Mouse (Mus musculus) G1E (cell line): ENCODE data around the gene Gm5128. TPM values are rescaled to one million over a fixed set of nuclear protein-coding genes. Genes with fewer than 3 reads are reported as not detected.
"Not testable (repeated sequence)": the region's sequence is repeated elsewhere in the genome, so short reads cannot be mapped to it uniquely, and the experiment has no call there.

Experiments used
- ATAC-seq: 2 replicates; pipeline ENCODE4 v1.8.0; 2016; ENCODE audit warnings: mild to moderate bottlenecking; ENCODE audit not compliant: insufficient number of reproducible peaks, poor library complexity, low FRiP score, severe bottlenecking; ENCODE audit errors: extremely low read depth
- DNase-seq: peaks from one replicate; pipeline ENCODE4 v3.0.0; 2012; ENCODE audit warnings: low spot score
- H3K27me3 ChIP-seq: 2 replicates; pipeline ENCODE4 v1.6.1; 2012; ENCODE audit warnings: mild to moderate bottlenecking, low read length, inconsistent platforms; ENCODE audit not compliant: insufficient read depth
- H3K36me3 ChIP-seq: replicated peaks from 2 replicates; pipeline ENCODE3; 2012; ENCODE audit warnings: mild to moderate bottlenecking, inconsistent platforms
- H3K4me1 ChIP-seq: 2 replicates; pipeline ENCODE4 v1.6.1; 2012; ENCODE audit warnings: low read depth, low read length, inconsistent platforms, mixed read lengths; ENCODE audit not compliant: insufficient read depth
- H3K4me3 ChIP-seq: 2 replicates; pipeline ENCODE4 v1.5.1; 2012; ENCODE audit warnings: low read depth, mild to moderate bottlenecking, inconsistent platforms, low read length, moderate library complexity, mixed read lengths
- H3K9me3 ChIP-seq: replicated peaks from 2 replicates; pipeline ENCODE4 v1.6.1; 2012; ENCODE audit warnings: inconsistent platforms
- polyA plus RNA-seq: library from polyadenylated mRNA; stranded (reverse); fragments of >175 nt; gene quantifications from 2 replicates; pipeline ENCODE4 v1.2.3, GENCODE M21; 2012
- total RNA-seq, 2 experiments: library from RNA; stranded (forward) in 1 of 2; stranded (reverse) in 1 of 2; fragments of 200-1000 nt in 1 of 2; fragments of >200 nt in 1 of 2; fragmentation: Nextera tagmentation in 1 of 2; gene quantifications; 2 replicates each; pipeline ENCODE4 v1.2.3; 2014 to 2017

Gene Gm5128
- not detected in 2 replicates for total RNA-seq (2014; fragmentation: Nextera tagmentation)
- total RNA-seq (2017): not detected in 2 replicates
- not detected in 2 replicates for polyA plus RNA-seq

GRCm38 (mm10) chrX:135372984-135373383 lies at the start of gene Gm5128:
Gene Gm5128 (plus strand): TSS chrX:135373284.
- H3K9me3 ChIP-seq, DNase-seq, H3K4me1 ChIP-seq, ATAC-seq, H3K36me3 ChIP-seq, H3K27me3 ChIP-seq, H3K4me3 ChIP-seq: not testable (repeated sequence)

GRCm38 (mm10) chrX:135360685-135361084 lies 12.4 kb upstream of the Gm5128 start:
- H3K9me3 ChIP-seq, H3K36me3 ChIP-seq, ATAC-seq, H3K4me3 ChIP-seq, H3K27me3 ChIP-seq, H3K4me1 ChIP-seq, DNase-seq: not testable (repeated sequence)

- H3K27me3 ChIP-seq, H3K4me1 ChIP-seq, ATAC-seq, H3K9me3 ChIP-seq, H3K36me3 ChIP-seq, H3K4me3 ChIP-seq, DNase-seq: not testable (repeated sequence)
These were observed 11.1 kb upstream of the Gm5128 start for GRCm38 (mm10) chrX:135361943-135362342.

GRCm38 (mm10) chrX:135403578-135403977 lies 30.5 kb downstream of the Gm5128 start:
- not testable (repeated sequence) for H3K36me3 ChIP-seq, DNase-seq, H3K9me3 ChIP-seq, H3K4me3 ChIP-seq, H3K27me3 ChIP-seq, H3K4me1 ChIP-seq, ATAC-seq

GRCm38 (mm10) chrX:135421203-135421602 lies 48.1 kb downstream of the Gm5128 start:
- not testable (repeated sequence) for H3K36me3 ChIP-seq, ATAC-seq, H3K27me3 ChIP-seq, H3K9me3 ChIP-seq, H3K4me1 ChIP-seq, H3K4me3 ChIP-seq, DNase-seq

- H3K9me3 ChIP-seq, H3K4me1 ChIP-seq, H3K36me3 ChIP-seq, DNase-seq, ATAC-seq, H3K27me3 ChIP-seq, H3K4me3 ChIP-seq: not testable (repeated sequence)
These were observed 48.7 kb downstream of the Gm5128 start for GRCm38 (mm10) chrX:135421824-135422223.

GRCm38 (mm10) chrX:135422473-135422872 lies 49.4 kb downstream of the Gm5128 start:
- not testable (repeated sequence) for H3K4me1 ChIP-seq, DNase-seq, ATAC-seq, H3K9me3 ChIP-seq, H3K36me3 ChIP-seq, H3K27me3 ChIP-seq, H3K4me3 ChIP-seq

Other genes starting within 250 kb of the Gm5128 start
- not detected in 2 replicates for gene Gm15023, start 195.7 kb upstream of the Gm5128 start, total RNA-seq (2014; fragmentation: Nextera tagmentation)
- not detected in 2 replicates for gene Gm15023, start 195.7 kb upstream of the Gm5128 start, total RNA-seq (2017)
- not detected in 2 replicates for gene Gm15023, start 195.7 kb upstream of the Gm5128 start, polyA plus RNA-seq
- gene Tceal6, start 162.6 kb upstream of the Gm5128 start, total RNA-seq (2014; fragmentation: Nextera tagmentation): not detected in 2 replicates
- not detected in 2 replicates for gene Tceal6, start 162.6 kb upstream of the Gm5128 start, total RNA-seq (2017)
- gene Tceal6, start 162.6 kb upstream of the Gm5128 start, polyA plus RNA-seq: not detected in 2 replicates
- gene Pramel3, start 71.0 kb upstream of the Gm5128 start, total RNA-seq (2014; fragmentation: Nextera tagmentation): not detected in 2 replicates
- 0.12 TPM in 1 of 2 replicates, not detected in the other for gene Pramel3, start 71.0 kb upstream of the Gm5128 start, total RNA-seq (2017)
- gene Pramel3, start 71.0 kb upstream of the Gm5128 start, polyA plus RNA-seq: not detected in 2 replicates
- not detected in 2 replicates for gene Gm7903, start 60.6 kb downstream of the Gm5128 start, total RNA-seq (2014; fragmentation: Nextera tagmentation)
- gene Gm7903, start 60.6 kb downstream of the Gm5128 start, total RNA-seq (2017): 0.22 TPM in 1 of 2 replicates, not detected in the other
- not detected in 2 replicates for gene Gm7903, start 60.6 kb downstream of the Gm5128 start, polyA plus RNA-seq
- not detected in 2 replicates for gene AV320801, start 121.3 kb downstream of the Gm5128 start, total RNA-seq (2014; fragmentation: Nextera tagmentation)
- gene AV320801, start 121.3 kb downstream of the Gm5128 start, total RNA-seq (2017): 0.05 TPM in 1 of 2 replicates, not detected in the other
- not detected in 2 replicates for gene AV320801, start 121.3 kb downstream of the Gm5128 start, polyA plus RNA-seq
- not detected in 2 replicates for gene Nxf7, start 225.5 kb downstream of the Gm5128 start, total RNA-seq (2014; fragmentation: Nextera tagmentation)
- not detected in 2 replicates for gene Nxf7, start 225.5 kb downstream of the Gm5128 start, total RNA-seq (2017)
- not detected in 2 replicates for gene Nxf7, start 225.5 kb downstream of the Gm5128 start, polyA plus RNA-seq